Mouse (Mus musculus) ovary, postnatal 36 days (tissue): ENCODE measurements at regions not wholly inside any gene's neighbourhood (a gene's known extent, or its start where the extent isn't known, plus 50 kb on each side); places are given as distances from the start of the nearest gene placed in this dataset.

Experiments used
- DNase-seq: peaks from one replicate; pipeline ENCODE4 v3.0.0; 2022; ENCODE audit warnings: low spot score, mixed read lengths

GRCm38 (mm10) chr4:153227680-153228420, 254.8 kb downstream of the Ajap1 start:
- DNase-seq, result no peak

- no peak for DNase-seq
These were observed 257.9 kb downstream of the Ajap1 start for GRCm38 (mm10) chr4:153224618-153225177.

- no peak for DNase-seq
These were observed 259.6 kb downstream of the Ajap1 start for GRCm38 (mm10) chr4:153223019-153223418.

- DNase-seq, result no peak
These were observed 262.1 kb downstream of the Ajap1 start for GRCm38 (mm10) chr4:153220485-153220884.

GRCm38 (mm10) chr4:153220074-153220473, 262.5 kb downstream of the Ajap1 start:
- no peak for DNase-seq

- no peak for DNase-seq
These were observed 265.1 kb downstream of the Ajap1 start for GRCm38 (mm10) chr4:153217541-153217980.

- DNase-seq, result no peak
These were observed 270.5 kb downstream of the Ajap1 start for GRCm38 (mm10) chr4:153212095-153212494.

GRCm38 (mm10) chr4:153208822-153209221, 273.8 kb downstream of the Ajap1 start:
- no peak for DNase-seq

- no peak for DNase-seq
These were observed 274.4 kb downstream of the Ajap1 start for GRCm38 (mm10) chr4:153208215-153208614.

- DNase-seq, result no peak
These were observed 275.0 kb downstream of the Ajap1 start for GRCm38 (mm10) chr4:153207578-153208102.

- DNase-seq, result no peak
These were observed 275.7 kb downstream of the Ajap1 start for GRCm38 (mm10) chr4:153206789-153207457.

- no peak for DNase-seq
These were observed 277.8 kb downstream of the Ajap1 start for GRCm38 (mm10) chr4:153204764-153205163.

GRCm38 (mm10) chr4:153200799-153201770, 281.5 kb downstream of the Ajap1 start:
- no peak for DNase-seq

GRCm38 (mm10) chr4:153189485-153189884, 293.1 kb downstream of the Ajap1 start:
- peak; percentile 35 for DNase-seq

- DNase-seq, result no peak
These were observed 294.0 kb downstream of the Ajap1 start for GRCm38 (mm10) chr4:153188504-153189031.

- DNase-seq, result no peak
These were observed 294.6 kb downstream of the Ajap1 start for GRCm38 (mm10) chr4:153187959-153188503.

GRCm38 (mm10) chr4:153177496-153177895, 305.1 kb downstream of the Ajap1 start:
- no peak for DNase-seq

- peak; percentile 16 for DNase-seq
These were observed 307.0 kb downstream of the Ajap1 start for GRCm38 (mm10) chr4:153175660-153176059.

GRCm38 (mm10) chr4:153175077-153175476, 307.5 kb downstream of the Ajap1 start:
- DNase-seq, result no peak

- DNase-seq, result no peak
These were observed 312.6 kb downstream of the Ajap1 start for GRCm38 (mm10) chr4:153169991-153170390.

GRCm38 (mm10) chr4:153164810-153165209, 317.8 kb downstream of the Ajap1 start:
- DNase-seq, result no peak
